Mouse (Mus musculus): ENCODE measurements around the gene Tgfbr3l.

DNA sequence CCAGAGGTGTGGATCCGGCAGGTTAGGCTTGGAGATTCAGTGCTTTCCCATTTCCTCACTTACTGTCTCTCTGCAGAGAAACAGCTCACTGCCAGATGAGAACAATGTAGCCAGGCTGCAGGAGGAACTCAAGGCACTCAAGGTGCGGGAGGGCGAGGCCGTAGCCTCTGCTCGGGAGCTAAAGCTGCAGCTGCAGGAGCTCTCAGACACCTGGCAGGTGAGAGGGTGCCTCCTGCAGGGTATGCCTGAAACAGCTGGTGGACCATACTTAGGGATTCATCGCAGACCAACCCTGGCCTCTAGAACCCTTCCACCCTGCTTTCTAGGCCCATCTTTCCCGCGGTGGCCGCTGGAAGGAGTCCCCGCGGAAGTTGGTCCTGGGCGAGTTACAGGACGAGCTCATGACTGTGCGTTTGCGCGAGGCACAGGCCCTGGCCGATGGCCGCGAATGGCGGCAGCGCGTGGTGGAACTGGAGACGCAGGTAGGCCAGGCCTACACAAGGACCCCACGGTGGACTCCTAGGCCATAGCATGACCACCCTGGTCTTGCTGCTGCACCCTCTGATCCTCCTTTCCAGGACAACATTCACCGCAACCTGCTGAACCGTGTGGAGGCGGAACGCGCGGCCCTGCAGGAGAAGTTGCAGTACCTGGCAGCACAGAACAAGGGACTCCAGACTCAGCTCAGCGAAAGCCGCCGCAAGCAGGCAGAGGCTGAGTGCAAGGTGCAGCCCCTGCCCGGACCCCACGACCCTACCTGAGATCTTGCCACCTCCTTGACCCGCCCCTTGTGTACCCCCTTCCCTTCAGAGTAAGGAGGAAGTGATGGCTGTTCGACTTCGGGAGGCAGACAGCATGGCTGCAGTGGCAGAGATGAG is 42.5 kb upstream of the Tgfbr3l start:
- TF ChIP-seq CTCF (IDR thresholded peaks at IDR 0.05; ENCODE audit: borderline replicate concordance, control insufficient read depth, extremely low read depth, insufficient read depth, low read length, poor library complexity) = no peak
- TF ChIP-seq POLR2A (IDR thresholded peaks at IDR 0.05; ENCODE audit: control insufficient read depth, extremely low read depth, insufficient read depth, low read length, poor library complexity) = no peak

All from thymus, adult 2 months (tissue).